Mouse (Mus musculus): ENCODE measurements around the gene Clcn3. TPM values are rescaled to one million over a fixed set of nuclear protein-coding genes. Genes with fewer than 3 reads are reported as not detected.

Clcn3 gene
- polyA plus RNA-seq, 1 experiment from 2014 or later, result 51.4 TPM

- H3K9me3 ChIP-seq, result no peaks in the 10 kb centered on the region
- 77% methylated on average over 2 of the region's 2 CpGs for WGBS
- H3K4me3 ChIP-seq, result no peak overlapping the region
- H3K27me3 ChIP-seq, result no peaks in the 10 kb centered on the region
- no peak for ATAC-seq (ENCODE audit: low read depth)
- H3K4me1 ChIP-seq (replicated peaks), result peaks cover 13% of the 10 kb centered on the region
- no peak overlapping the region for H3K9ac ChIP-seq
- no peaks in the 10 kb centered on the region for H3K36me3 ChIP-seq
- no peak overlapping the region for H3K4me2 ChIP-seq
- no peak overlapping the region for H3K27ac ChIP-seq (replicated peaks)
Measured at GRCm38 (mm10) chr8:60973448-60973847, 9.7 kb downstream of the Clcn3 start.

- no peak overlapping the region for H3K27ac ChIP-seq (replicated peaks)
Measured at GRCm38 (mm10) chr8:60971808-60972207, 11.3 kb downstream of the Clcn3 start.

GRCm38 (mm10) chr8:60969091-60969490, 14.0 kb downstream of the Clcn3 start:
- Histone ChIP-seq H3K27ac (replicated peaks) (no peak overlapping the region), H3K4me2 (no peak overlapping the region), H3K9me3 (no peaks in the 10 kb centered on the region), H3K36me3 (no peaks in the 10 kb centered on the region), H3K9ac (no peak overlapping the region), H3K4me3 (no peak overlapping the region), H3K4me1 (replicated peaks) (peaks cover 13% of the 10 kb centered on the region), H3K27me3 (no peaks in the 10 kb centered on the region)
- WGBS, result 42% methylated on average over 2 of the region's 2 CpGs
- no peak for ATAC-seq (ENCODE audit: low read depth)

More at GRCm38 (mm10) chr8:60971808-60972207, 11.3 kb downstream of the Clcn3 start:
- no peaks in the 10 kb centered on the region for H3K27me3 ChIP-seq
- no peak overlapping the region for H3K4me3 ChIP-seq
- H3K9me3 ChIP-seq, result no peaks in the 10 kb centered on the region
- H3K4me1 ChIP-seq (replicated peaks), result peaks cover 13% of the 10 kb centered on the region
- WGBS, result 60% methylated on average over 4 of the region's 4 CpGs
- H3K4me2 ChIP-seq, result no peak overlapping the region
- ATAC-seq (ENCODE audit: low read depth), result no peak
- H3K9ac ChIP-seq, result no peak overlapping the region; the same call in 1 of the 2 replicates
- H3K36me3 ChIP-seq, result no peaks in the 10 kb centered on the region

GRCm38 (mm10) chr8:60965741-60966140, 17.4 kb downstream of the Clcn3 start:
- 49% methylated on average over 3 of the region's 3 CpGs for WGBS
- H3K36me3 ChIP-seq, result no peaks in the 10 kb centered on the region
- no peak for ATAC-seq (ENCODE audit: low read depth)
- no peak overlapping the region for H3K4me2 ChIP-seq
- no peaks in the 10 kb centered on the region for H3K9me3 ChIP-seq
- H3K4me3 ChIP-seq, result no peak overlapping the region
- no peak overlapping the region for H3K9ac ChIP-seq
- H3K27ac ChIP-seq (replicated peaks), result no peak overlapping the region
- no peaks in the 10 kb centered on the region; the same call in 1 of the 2 replicates for H3K4me1 ChIP-seq (replicated peaks)
- no peaks in the 10 kb centered on the region for H3K27me3 ChIP-seq

GRCm38 (mm10) chr8:60965306-60965705, 17.8 kb downstream of the Clcn3 start:
- H3K36me3 ChIP-seq, result no peaks in the 10 kb centered on the region
- H3K9me3 ChIP-seq, result no peaks in the 10 kb centered on the region
- H3K4me1 ChIP-seq (replicated peaks), result no peaks in the 10 kb centered on the region; the same call in 1 of the 2 replicates
- no peak overlapping the region for H3K4me2 ChIP-seq
- H3K27ac ChIP-seq (replicated peaks), result no peak overlapping the region
- H3K4me3 ChIP-seq, result no peak overlapping the region
- no peak overlapping the region for H3K9ac ChIP-seq
- ATAC-seq (ENCODE audit: low read depth), result no peak
- WGBS, result 62% methylated on average over 6 of the region's 6 CpGs
- H3K27me3 ChIP-seq, result no peaks in the 10 kb centered on the region

- Histone ChIP-seq H3K27ac (replicated peaks) (no peak overlapping the region), H3K36me3 (no peaks in the 10 kb centered on the region), H3K27me3 (no peaks in the 10 kb centered on the region), H3K4me1 (replicated peaks) (no peaks in the 10 kb centered on the region; the same call in 1 of the 2 replicates), H3K4me2 (no peak overlapping the region), H3K9ac (no peak overlapping the region), H3K4me3 (no peak overlapping the region), H3K9me3 (no peaks in the 10 kb centered on the region)
- WGBS, result 88% methylated on average over 4 of the region's 4 CpGs
- ATAC-seq (ENCODE audit: low read depth), result no peak
Measured at GRCm38 (mm10) chr8:60964518-60964917, 18.6 kb downstream of the Clcn3 start.

GRCm38 (mm10) chr8:60963931-60964330, 19.2 kb downstream of the Clcn3 start:
- no peak overlapping the region for H3K4me2 ChIP-seq
- no peak overlapping the region for H3K4me3 ChIP-seq
- WGBS, result 87% methylated on average over 2 of the region's 2 CpGs
- no peaks in the 10 kb centered on the region for H3K36me3 ChIP-seq
- H3K4me1 ChIP-seq (replicated peaks), result no peaks in the 10 kb centered on the region; the same call in 1 of the 2 replicates
- no peak overlapping the region for H3K27ac ChIP-seq (replicated peaks)
- no peak for ATAC-seq (ENCODE audit: low read depth)
- H3K9me3 ChIP-seq, result no peaks in the 10 kb centered on the region
- H3K9ac ChIP-seq, result no peak overlapping the region
- H3K27me3 ChIP-seq, result no peaks in the 10 kb centered on the region

GRCm38 (mm10) chr8:60962763-60963162, 20.3 kb downstream of the Clcn3 start:
- H3K4me1 ChIP-seq (replicated peaks), result no peaks in the 10 kb centered on the region; the same call in 1 of the 2 replicates
- 90% methylated on average over 3 of the region's 3 CpGs for WGBS
- H3K4me2 ChIP-seq, result no peak overlapping the region
- H3K27me3 ChIP-seq, result no peaks in the 10 kb centered on the region
- no peak for ATAC-seq (ENCODE audit: low read depth)
- no peak overlapping the region for H3K9ac ChIP-seq
- H3K4me3 ChIP-seq, result no peak overlapping the region
- no peak overlapping the region for H3K27ac ChIP-seq (replicated peaks)
- H3K36me3 ChIP-seq, result no peaks in the 10 kb centered on the region
- H3K9me3 ChIP-seq, result no peaks in the 10 kb centered on the region

GRCm38 (mm10) chr8:60956847-60957246, 26.3 kb downstream of the Clcn3 start:
- ATAC-seq (ENCODE audit: low read depth), result no peak
- 91% methylated on average over 7 of the region's 7 CpGs for WGBS

GRCm38 (mm10) chr8:60954281-60955014, 28.7 kb downstream of the Clcn3 start:
- Histone ChIP-seq H3K4me1 (replicated peaks) (peaks cover 22% of the 10 kb centered on the region), H3K27me3 (no peaks in the 10 kb centered on the region), H3K36me3 (no peaks in the 10 kb centered on the region), H3K9ac (peak overlapping the region; percentile 76), H3K27ac (replicated peaks) (peak overlapping the region; percentile 96), H3K4me3 (peak overlapping the region; percentile 47), H3K4me2 (peak overlapping the region; percentile 64), H3K9me3 (no peaks in the 10 kb centered on the region)
- ATAC-seq (ENCODE audit: low read depth), result peak; percentile 98
- under 1% methylated on average over 15 of the region's 15 CpGs for WGBS

More at GRCm38 (mm10) chr8:60956847-60957246, 26.3 kb downstream of the Clcn3 start:
- Histone ChIP-seq H3K27me3 (no peaks in the 10 kb centered on the region), H3K36me3 (no peaks in the 10 kb centered on the region), H3K9ac (no peak overlapping the region), H3K4me3 (no peak overlapping the region), H3K9me3 (no peaks in the 10 kb centered on the region), H3K4me1 (replicated peaks) (peaks cover 12% of the 10 kb centered on the region), H3K4me2 (no peak overlapping the region), H3K27ac (replicated peaks) (no peak overlapping the region)

- Histone ChIP-seq H3K36me3 (no peaks in the 10 kb centered on the region), H3K27ac (replicated peaks) (no peak overlapping the region), H3K4me2 (peak overlapping the region; percentile 40), H3K9me3 (no peaks in the 10 kb centered on the region), H3K27me3 (no peaks in the 10 kb centered on the region), H3K9ac (no peak overlapping the region), H3K4me1 (replicated peaks) (peaks cover 22% of the 10 kb centered on the region), H3K4me3 (peak overlapping the region; percentile 13; the same call in 1 of the 2 replicates)
- WGBS, result 63% methylated on average over 5 of the region's 5 CpGs
- ATAC-seq (ENCODE audit: low read depth), result no peak
Measured at GRCm38 (mm10) chr8:60952803-60953202, 30.3 kb downstream of the Clcn3 start.

GRCm38 (mm10) chr8:60951757-60952156, 31.3 kb downstream of the Clcn3 start:
- Histone ChIP-seq H3K9ac (no peak overlapping the region), H3K36me3 (no peaks in the 10 kb centered on the region), H3K27ac (replicated peaks) (no peak overlapping the region), H3K4me1 (replicated peaks) (peaks cover 22% of the 10 kb centered on the region), H3K4me3 (no peak overlapping the region), H3K27me3 (no peaks in the 10 kb centered on the region), H3K9me3 (no peaks in the 10 kb centered on the region), H3K4me2 (no peak overlapping the region)
- WGBS, result 96% methylated on average over 1 of the region's 1 CpGs
- ATAC-seq (ENCODE audit: low read depth), result no peak

Measured in neural tube, embryonic 13.5 days (tissue).